Mouse (Mus musculus) MEL (cell line): ENCODE measurements at regions not wholly inside any gene's neighbourhood (a gene's known extent, or its start where the extent isn't known, plus 50 kb on each side); places are given as distances from the start of the nearest gene placed in this dataset.

Source experiments
- DNase-seq: peaks from one replicate; pipeline ENCODE4 v3.0.0; 2011; ENCODE audit warnings: low read depth, low spot score
- H3K27ac ChIP-seq: 2 replicates; pipeline ENCODE4 v1.5.1; 2012; ENCODE audit warnings: low read depth, mild to moderate bottlenecking, control low read depth, low read length, moderate library complexity; ENCODE audit not compliant: control insufficient read depth
- H3K27me3 ChIP-seq, 2 experiments: fragments of 150-350 bp in 1 of 2; sonication (generic) in 1 of 2; 2 replicates each; pipeline ENCODE4 v1.6.1; 2012; ENCODE audit warnings: low read length in 2 of 2, mild to moderate bottlenecking in 2 of 2, improper control_type of control experiment in 1 of 2, moderate library complexity in 1 of 2; ENCODE audit not compliant: insufficient read depth in 2 of 2, control insufficient read depth in 1 of 2
- H3K36me3 ChIP-seq, 2 experiments: 2 replicates each; pipeline ENCODE4 v1.6.1; 2012 to 2014; ENCODE audit warnings: low read length in 2 of 2, improper control_type of control experiment in 1 of 2, inconsistent platforms in 1 of 2, mild to moderate bottlenecking in 1 of 2; ENCODE audit not compliant: insufficient read depth in 2 of 2, control insufficient read depth in 1 of 2
- H3K4me1 ChIP-seq, 2 experiments: fragments of 150-350 bp in 1 of 2; sonication (generic) in 1 of 2; 2 replicates each; pipeline ENCODE4 v1.6.1; 2012; ENCODE audit warnings: low read length in 2 of 2, improper control_type of control experiment in 1 of 2, mild to moderate bottlenecking in 1 of 2; ENCODE audit not compliant: insufficient read depth in 2 of 2, control insufficient read depth in 1 of 2
- H3K4me3 ChIP-seq, 2 experiments: fragments of 150-350 bp in 1 of 2; sonication (generic) in 1 of 2; 2 replicates each; pipeline ENCODE4 v1.5.1; 2012; ENCODE audit warnings: low read depth in 2 of 2, low read length in 2 of 2, mild to moderate bottlenecking in 2 of 2, moderate library complexity in 2 of 2, control low read depth in 1 of 2, improper control_type of control experiment in 1 of 2; ENCODE audit not compliant: control insufficient read depth in 1 of 2, insufficient read depth in 1 of 2
- H3K79me2 ChIP-seq: 2 replicates; pipeline ENCODE4 v1.6.1; 2012; ENCODE audit warnings: mild to moderate bottlenecking, low read length, moderate library complexity; ENCODE audit not compliant: control insufficient read depth, poor library complexity, insufficient read depth
- H3K9ac ChIP-seq: 2 replicates; pipeline ENCODE4 v1.6.1; 2012; ENCODE audit warnings: low read depth, mild to moderate bottlenecking, control low read depth, low read length, moderate library complexity; ENCODE audit not compliant: control insufficient read depth, poor library complexity, severe bottlenecking
- H3K9me3 ChIP-seq: fragments of 150-350 bp; sonication (generic); replicated peaks from 2 replicates; pipeline ENCODE4 v1.6.1; 2012; ENCODE audit warnings: mild to moderate bottlenecking, low read length, improper control_type of control experiment, moderate library complexity; ENCODE audit not compliant: insufficient read depth
- BHLHE40 ChIP-seq: IDR thresholded peaks from 2 replicates; pipeline ENCODE4 v1.6.1; 2012; ENCODE audit warnings: low read depth, mild to moderate bottlenecking, inconsistent platforms, low read length, improper control_type of control experiment, borderline replicate concordance
- ELF1 ChIP-seq: IDR thresholded peaks from 2 replicates; pipeline ENCODE4 v1.6.1; 2014; ENCODE audit warnings: low read depth, mild to moderate bottlenecking, inconsistent platforms, low read length, improper control_type of control experiment, moderate library complexity
- EP300 ChIP-seq, 2 experiments: IDR thresholded peaks; 2 replicates each; pipeline ENCODE4 v1.6.1; 2011; ENCODE audit warnings: improper control_type of control experiment in 2 of 2, low read length in 2 of 2, low read depth in 1 of 2, mild to moderate bottlenecking in 1 of 2
- GATA1 ChIP-seq: IDR thresholded peaks from 2 replicates; pipeline ENCODE4 v1.6.1; 2011; ENCODE audit warnings: low read depth, low read length, improper control_type of control experiment
- HCFC1 ChIP-seq: IDR thresholded peaks from 2 replicates; pipeline ENCODE4 v1.6.1; 2012; ENCODE audit warnings: low read depth, mild to moderate bottlenecking, inconsistent platforms, low read length, improper control_type of control experiment, moderate library complexity
- KAT2A ChIP-seq: conservative IDR thresholded peaks from 2 replicates; pipeline ENCODE4 v1.6.1; 2012; ENCODE audit warnings: low read depth, low read length, improper control_type of control experiment, inconsistent platforms
- MAX ChIP-seq: IDR thresholded peaks from 2 replicates; pipeline ENCODE4 v1.6.1; 2011; ENCODE audit warnings: low read length, improper control_type of control experiment
- MAZ ChIP-seq: IDR thresholded peaks from 2 replicates; pipeline ENCODE4 v1.6.1; 2012; ENCODE audit warnings: low read depth, mild to moderate bottlenecking, inconsistent platforms, low read length, improper control_type of control experiment
- MEF2A ChIP-seq: IDR thresholded peaks from 2 replicates; pipeline ENCODE4 v1.6.1; 2014; ENCODE audit warnings: low read depth, mild to moderate bottlenecking, inconsistent platforms, low read length, improper control_type of control experiment; ENCODE audit not compliant: poor library complexity, insufficient replicate concordance, severe bottlenecking; ENCODE audit errors: extremely low read depth
- NRF1 ChIP-seq: IDR thresholded peaks from 2 replicates; pipeline ENCODE4 v1.6.1; 2014; ENCODE audit warnings: low read depth, mild to moderate bottlenecking, inconsistent platforms, low read length, improper control_type of control experiment, moderate library complexity; ENCODE audit not compliant: poor library complexity, insufficient read depth, severe bottlenecking
- RAD21 ChIP-seq: IDR thresholded peaks from 2 replicates; pipeline ENCODE4 v1.6.1; 2011; ENCODE audit warnings: mild to moderate bottlenecking, low read depth, low read length, improper control_type of control experiment
- RCOR1 ChIP-seq: IDR thresholded peaks from 2 replicates; pipeline ENCODE4 v1.6.1; 2012; ENCODE audit warnings: low read depth, mild to moderate bottlenecking, inconsistent platforms, low read length, improper control_type of control experiment
- SIN3A ChIP-seq: IDR thresholded peaks from 2 replicates; pipeline ENCODE4 v1.6.1; 2012; ENCODE audit warnings: low read length, improper control_type of control experiment, inconsistent platforms
- SMC3 ChIP-seq: IDR thresholded peaks from 2 replicates; pipeline ENCODE4 v1.6.1; 2011; ENCODE audit warnings: low read depth, low read length, improper control_type of control experiment
- TAL1 ChIP-seq: IDR thresholded peaks from 2 replicates; pipeline ENCODE4 v1.6.1; 2012; ENCODE audit warnings: mild to moderate bottlenecking, inconsistent platforms, low read length, moderate library complexity, mixed read lengths
- TBP ChIP-seq: IDR thresholded peaks from 2 replicates; pipeline ENCODE4 v1.8.0; 2011; ENCODE audit warnings: low read depth, low read length, improper control_type of control experiment
- TCF12 ChIP-seq: IDR thresholded peaks from 2 replicates; pipeline ENCODE4 v1.6.1; 2014; ENCODE audit warnings: low read depth, mild to moderate bottlenecking, inconsistent platforms, low read length, improper control_type of control experiment, moderate library complexity
- UBTF ChIP-seq: IDR thresholded peaks from 2 replicates; pipeline ENCODE4 v1.6.1; 2012; ENCODE audit warnings: low read depth, mild to moderate bottlenecking, inconsistent platforms, low read length, improper control_type of control experiment, moderate library complexity, borderline replicate concordance; ENCODE audit not compliant: insufficient read depth
- USF1 ChIP-seq: IDR thresholded peaks from 2 replicates; pipeline ENCODE4 v1.6.1; 2014; ENCODE audit warnings: low read depth, mild to moderate bottlenecking, inconsistent platforms, low read length, improper control_type of control experiment, moderate library complexity
- ZC3H11A ChIP-seq: IDR thresholded peaks from 2 replicates; pipeline ENCODE4 v1.6.1; 2012; ENCODE audit warnings: low read depth, mild to moderate bottlenecking, inconsistent platforms, low read length, improper control_type of control experiment
- ZKSCAN1 ChIP-seq: IDR thresholded peaks from 2 replicates; pipeline ENCODE4 v1.6.1; 2012; ENCODE audit warnings: low read depth, mild to moderate bottlenecking, inconsistent platforms, low read length, improper control_type of control experiment, moderate library complexity
- ZMIZ1 ChIP-seq: IDR thresholded peaks from 2 replicates; pipeline ENCODE4 v1.6.1; 2012; ENCODE audit warnings: low read depth, mild to moderate bottlenecking, inconsistent platforms, low read length, improper control_type of control experiment, moderate library complexity
- ZNF384 ChIP-seq: IDR thresholded peaks from 2 replicates; pipeline ENCODE4 v1.6.1; 2012; ENCODE audit warnings: low read depth, mild to moderate bottlenecking, inconsistent platforms, low read length, improper control_type of control experiment

DNA sequence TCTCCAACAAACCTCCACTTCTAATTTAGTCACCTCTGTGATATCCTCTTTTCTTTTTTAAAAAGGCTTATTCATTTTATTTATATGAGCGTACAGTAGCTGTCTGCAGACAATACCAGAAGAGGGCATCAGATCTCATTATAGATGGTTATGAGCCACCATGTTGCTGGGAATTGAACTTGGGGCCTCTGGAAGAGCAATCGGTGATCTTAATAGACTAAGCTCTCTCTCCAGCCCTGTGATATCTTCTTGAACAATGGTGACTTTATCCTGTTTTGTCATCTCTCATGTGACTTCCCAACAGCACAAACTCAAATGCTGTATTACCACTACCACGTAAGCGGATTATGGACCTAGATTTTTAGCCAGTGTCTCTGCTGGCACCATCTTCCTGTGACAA, 282.1 kb downstream of the Pmp22 start:
- H3K9me3 ChIP-seq, result no peaks in the 10 kb centered on the region; the same call in 1 of the 2 replicates
- no peaks in the 10 kb centered on the region for H3K36me3 ChIP-seq
- no peak overlapping the region for H3K27ac ChIP-seq
- no peak for TF ChIP-seq ZNF384
- no peak for TF ChIP-seq TCF12
- TF ChIP-seq ZC3H11A, result no peak
- no peak for TF ChIP-seq BHLHE40
- no peak for TF ChIP-seq SIN3A
- no peak for TF ChIP-seq HCFC1
- TF ChIP-seq EP300 (IDR thresholded peaks at IDR 0.05; ENCODE audit: low read depth in 1 of 2, low read length in 2 of 2), result no peak
- TF ChIP-seq USF1, result no peak
- TF ChIP-seq TBP, result no peak
- TF ChIP-seq TAL1, result no peak
- no peak for TF ChIP-seq GATA1
- no peak for TF ChIP-seq KAT2A
- no peak for TF ChIP-seq ZKSCAN1
- no peak for TF ChIP-seq MAZ
- no peak for TF ChIP-seq MEF2A
- TF ChIP-seq ZMIZ1, result no peak
- no peak for TF ChIP-seq UBTF
- no peak for TF ChIP-seq RAD21
- no peak overlapping the region for H3K4me3 ChIP-seq
- no peaks in the 10 kb centered on the region for H3K4me1 ChIP-seq
- no peaks in the 10 kb centered on the region for H3K79me2 ChIP-seq
- no peaks in the 10 kb centered on the region for H3K27me3 ChIP-seq
- H3K9ac ChIP-seq, result no peak overlapping the region
- no peak for DNase-seq

DNA sequence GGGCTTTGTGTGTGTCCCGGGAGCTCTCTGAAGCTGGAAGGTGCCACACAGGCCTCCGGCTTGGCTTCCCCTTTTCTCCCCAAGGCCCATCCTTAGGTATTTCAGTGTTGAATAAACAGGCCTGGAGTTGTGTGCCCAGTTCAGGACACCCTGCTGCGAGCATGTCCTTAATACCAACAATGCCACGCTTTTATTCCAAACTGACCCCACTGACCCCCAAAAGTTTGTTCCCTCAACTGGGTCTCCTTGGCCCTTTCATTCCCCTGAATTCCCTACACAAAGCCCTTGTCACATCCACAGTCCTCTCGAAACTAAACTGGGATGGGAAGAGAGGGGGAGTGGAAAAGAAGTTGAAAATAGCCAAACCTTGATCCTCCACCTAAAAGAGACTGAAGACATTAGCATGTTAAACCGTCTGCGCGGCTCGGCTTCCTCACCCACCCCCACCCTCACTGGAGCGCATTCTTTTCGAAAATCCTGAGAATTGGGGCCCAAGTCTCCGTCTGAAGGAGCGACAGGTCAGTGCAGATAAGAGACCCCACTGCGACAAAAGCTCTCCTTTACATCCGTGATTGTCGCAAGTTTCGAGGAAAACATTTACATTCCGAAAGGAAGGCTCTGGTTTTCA, 283.7 kb downstream of the Pmp22 start:
- H3K36me3 ChIP-seq, result no peaks in the 10 kb centered on the region
- H3K27me3 ChIP-seq, result no peaks in the 10 kb centered on the region
- H3K4me3 ChIP-seq, result no peak overlapping the region
- no peak for DNase-seq
- no peak overlapping the region for H3K9ac ChIP-seq
- H3K9me3 ChIP-seq, result no peaks in the 10 kb centered on the region; the same call in 1 of the 2 replicates
- H3K79me2 ChIP-seq, result no peaks in the 10 kb centered on the region
- TF ChIP-seq ZC3H11A (no peak), ZMIZ1 (no peak), NRF1 (no peak), MAX (no peak), UBTF (no peak), ELF1 (no peak), ZKSCAN1 (no peak), SMC3 (no peak), RCOR1 (no peak), EP300 (IDR thresholded peaks at IDR 0.05; ENCODE audit: low read depth in 1 of 2, low read length in 2 of 2) (no peak), USF1 (no peak)
- no peak overlapping the region for H3K27ac ChIP-seq
- no peaks in the 10 kb centered on the region for H3K4me1 ChIP-seq
